Mouse (Mus musculus): Measurements from ENCODE around the gene March11. TPM values are rescaled to one million over a fixed set of nuclear protein-coding genes. Genes with fewer than 3 reads are reported as not detected.

The March11 gene
- polyA plus RNA-seq, 1 experiment from 2014 or later: 0.17 TPM

DNA sequence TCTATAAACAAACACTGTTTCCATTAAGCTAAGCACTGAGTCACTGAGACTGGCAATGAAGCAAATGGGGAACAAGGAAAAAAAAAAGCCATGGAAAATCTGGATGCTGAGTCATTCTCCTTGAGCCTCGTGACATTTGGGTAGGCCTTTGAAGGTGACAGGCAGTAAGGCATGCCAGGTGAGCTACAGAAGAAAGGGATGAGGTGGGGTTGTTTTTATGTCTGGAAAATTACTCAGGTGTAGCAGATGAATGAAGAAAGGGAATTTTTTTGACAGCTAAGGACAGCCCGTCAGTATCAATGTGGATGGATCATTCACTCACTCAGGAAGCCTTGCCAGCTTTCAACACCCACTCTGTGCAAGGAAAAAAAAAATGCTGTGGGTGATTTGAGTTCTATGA lies 123.8 kb downstream of the March11 start:
- ATAC-seq (ENCODE audit: insufficient number of reproducible peaks, low FRiP score): no peak
- H3K4me2 ChIP-seq: no peak overlapping the region
- no peak overlapping the region for H3K27ac ChIP-seq (ENCODE audit: poor library complexity, severe bottlenecking)
- H3K36me3 ChIP-seq: no peaks in the 10 kb centered on the region
- H3K4me1 ChIP-seq (replicated peaks): no peaks in the 10 kb centered on the region
- 52% methylated on average over 2 of the region's 2 CpGs for WGBS
- no peaks in the 10 kb centered on the region for H3K9me3 ChIP-seq (replicated peaks)
- H3K4me3 ChIP-seq: no peak overlapping the region
- no peak overlapping the region for H3K9ac ChIP-seq
- no peaks in the 10 kb centered on the region for H3K27me3 ChIP-seq (replicated peaks)

DNA sequence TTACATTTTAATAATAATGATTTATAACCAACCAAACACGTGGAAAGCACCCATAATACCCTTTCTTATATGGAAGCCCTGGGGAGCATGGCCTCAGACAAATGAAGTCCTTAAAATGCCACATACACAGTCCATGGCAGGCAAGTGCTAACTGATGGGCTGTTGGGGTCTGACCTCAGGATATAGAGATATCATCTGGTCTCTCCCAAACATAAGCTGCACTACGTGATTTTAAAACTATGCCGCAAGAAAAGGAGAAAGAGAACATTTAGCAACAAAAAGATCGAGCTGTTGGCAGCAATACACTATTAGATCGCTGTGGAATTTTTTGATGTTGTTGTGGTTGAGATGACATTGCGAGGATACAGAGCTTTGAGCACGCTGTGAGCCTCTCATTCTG lies 126.9 kb downstream of the March11 start:
- Histone ChIP-seq H3K36me3 (no peaks in the 10 kb centered on the region), H3K4me2 (no peak overlapping the region), H3K9ac (no peak overlapping the region), H3K27ac (ENCODE audit: poor library complexity, severe bottlenecking) (no peak overlapping the region), H3K4me3 (no peak overlapping the region), H3K9me3 (replicated peaks) (no peaks in the 10 kb centered on the region), H3K4me1 (replicated peaks) (no peaks in the 10 kb centered on the region), H3K27me3 (replicated peaks) (no peaks in the 10 kb centered on the region)
- no peak for ATAC-seq (ENCODE audit: insufficient number of reproducible peaks, low FRiP score)
- 80% methylated on average over 7 of the region's 7 CpGs for WGBS

DNA sequence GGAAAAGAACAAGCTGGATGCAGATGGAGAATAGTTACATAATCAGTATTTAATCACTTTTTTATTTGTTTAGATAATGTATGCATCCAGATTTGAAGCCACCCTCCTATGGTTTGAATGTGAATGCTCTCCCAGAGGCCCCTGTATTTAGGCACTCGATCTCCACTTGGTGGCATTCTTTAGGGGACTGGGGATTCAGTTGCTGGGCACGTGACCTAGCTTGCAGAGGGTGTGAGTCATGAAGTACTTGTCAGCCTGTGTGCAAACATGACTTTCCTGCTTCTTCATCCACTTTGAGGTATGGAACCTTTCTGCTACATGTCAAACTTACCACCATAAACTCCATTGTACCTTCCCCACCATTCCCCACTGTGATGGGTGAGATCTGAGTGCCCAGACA lies 128.3 kb downstream of the March11 start:
- WGBS: 64% methylated on average over 2 of the region's 2 CpGs
- no peaks in the 10 kb centered on the region for H3K9me3 ChIP-seq (replicated peaks)
- H3K4me2 ChIP-seq: no peak overlapping the region
- no peak overlapping the region for H3K9ac ChIP-seq
- H3K27me3 ChIP-seq (replicated peaks): no peaks in the 10 kb centered on the region
- H3K27ac ChIP-seq (ENCODE audit: poor library complexity, severe bottlenecking): no peak overlapping the region
- H3K36me3 ChIP-seq: no peaks in the 10 kb centered on the region
- no peak overlapping the region for H3K4me3 ChIP-seq
- H3K4me1 ChIP-seq (replicated peaks): no peaks in the 10 kb centered on the region
- no peak for ATAC-seq (ENCODE audit: insufficient number of reproducible peaks, low FRiP score)
